Mouse (Mus musculus): ENCODE results near the gene Retreg1. TPM values are rescaled to one million over a fixed set of nuclear protein-coding genes. Genes with fewer than 3 reads are reported as not detected.

Gene Retreg1
- polyA plus RNA-seq, 1 experiment from 2014 or later, result 2.2 TPM

- Histone ChIP-seq H3K27me3 (ENCODE audit: control insufficient read depth, insufficient read depth, low read length) (no peaks in the 10 kb centered on the region), H3K27ac (ENCODE audit: low read depth, low read length) (no peak overlapping the region), H3K4me2 (ENCODE audit: low read depth, low read length, severe bottlenecking) (no peak overlapping the region), H3K9me3 (ENCODE audit: control insufficient read depth, low read length) (no peaks in the 10 kb centered on the region), H3K4me1 (replicated peaks; ENCODE audit: control insufficient read depth, insufficient read depth, low read length) (no peaks in the 10 kb centered on the region), H3K4me3 (ENCODE audit: low read depth, low read length) (no peak overlapping the region), H3K9ac (ENCODE audit: low read length) (no peak overlapping the region), H3K36me3 (ENCODE audit: control insufficient read depth, insufficient read depth, low read length) (no peaks in the 10 kb centered on the region)
- ATAC-seq (replicated peaks; ENCODE audit: low FRiP score) (no peak), DNase-seq (ENCODE audit: low spot score) (no peak)
- 80% methylated on average over 12 of the region's 12 CpGs for WGBS
Measured at GRCm38 (mm10) chr15:25897617-25898016, 54.6 kb downstream of the Retreg1 start.

- DNase-seq (ENCODE audit: low spot score) (no peak), ATAC-seq (replicated peaks; ENCODE audit: low FRiP score) (no peak)
Measured at GRCm38 (mm10) chr15:25899021-25899420, 56.0 kb downstream of the Retreg1 start.

GRCm38 (mm10) chr15:25900540-25900939 lies 57.6 kb downstream of the Retreg1 start:
- H3K36me3 ChIP-seq (ENCODE audit: control insufficient read depth, insufficient read depth, low read length), result no peaks in the 10 kb centered on the region
- peak; percentile 65; the same call in 1 of the 2 replicates for ATAC-seq (replicated peaks; ENCODE audit: low FRiP score)
- WGBS, result 7% methylated on average over 7 of the region's 7 CpGs

More at GRCm38 (mm10) chr15:25899021-25899420, 56.0 kb downstream of the Retreg1 start:
- Histone ChIP-seq H3K27ac (ENCODE audit: low read depth, low read length) (no peak overlapping the region), H3K4me3 (ENCODE audit: low read depth, low read length) (no peak overlapping the region), H3K36me3 (ENCODE audit: control insufficient read depth, insufficient read depth, low read length) (no peaks in the 10 kb centered on the region), H3K4me1 (replicated peaks; ENCODE audit: control insufficient read depth, insufficient read depth, low read length) (no peaks in the 10 kb centered on the region), H3K27me3 (ENCODE audit: control insufficient read depth, insufficient read depth, low read length) (no peaks in the 10 kb centered on the region), H3K4me2 (ENCODE audit: low read depth, low read length, severe bottlenecking) (no peak overlapping the region), H3K9ac (ENCODE audit: low read length) (no peak overlapping the region), H3K9me3 (ENCODE audit: control insufficient read depth, low read length) (no peaks in the 10 kb centered on the region)
- 35% methylated on average over 5 of the region's 5 CpGs for WGBS

GRCm38 (mm10) chr15:25902931-25903615 lies 60.1 kb downstream of the Retreg1 start:
- 90% methylated on average over 15 of the region's 15 CpGs for WGBS
- no peaks in the 10 kb centered on the region for H3K27me3 ChIP-seq (ENCODE audit: control insufficient read depth, insufficient read depth, low read length)
- ATAC-seq (replicated peaks; ENCODE audit: low FRiP score), result no peak

More at GRCm38 (mm10) chr15:25900540-25900939, 57.6 kb downstream of the Retreg1 start:
- H3K4me2 ChIP-seq (ENCODE audit: low read depth, low read length, severe bottlenecking), result no peak overlapping the region
- H3K27me3 ChIP-seq (ENCODE audit: control insufficient read depth, insufficient read depth, low read length), result no peaks in the 10 kb centered on the region
- H3K27ac ChIP-seq (ENCODE audit: low read depth, low read length), result no peak overlapping the region
- no peaks in the 10 kb centered on the region for H3K9me3 ChIP-seq (ENCODE audit: control insufficient read depth, low read length)
- H3K4me1 ChIP-seq (replicated peaks; ENCODE audit: control insufficient read depth, insufficient read depth, low read length), result no peaks in the 10 kb centered on the region
- DNase-seq (ENCODE audit: low spot score), result peak; percentile 79
- H3K4me3 ChIP-seq (ENCODE audit: low read depth, low read length), result no peak overlapping the region
- H3K9ac ChIP-seq (ENCODE audit: low read length), result no peak overlapping the region

GRCm38 (mm10) chr15:25904435-25905021 lies 61.5 kb downstream of the Retreg1 start:
- no peaks in the 10 kb centered on the region for H3K27me3 ChIP-seq (ENCODE audit: control insufficient read depth, insufficient read depth, low read length)
- H3K4me2 ChIP-seq (ENCODE audit: low read depth, low read length, severe bottlenecking), result no peak overlapping the region
- no peak overlapping the region for H3K9ac ChIP-seq (ENCODE audit: low read length)
- ATAC-seq (replicated peaks; ENCODE audit: low FRiP score), result no peak
- DNase-seq (ENCODE audit: low spot score), result no peak
- H3K4me3 ChIP-seq (ENCODE audit: low read depth, low read length), result no peak overlapping the region
- no peaks in the 10 kb centered on the region for H3K4me1 ChIP-seq (replicated peaks; ENCODE audit: control insufficient read depth, insufficient read depth, low read length)
- H3K27ac ChIP-seq (ENCODE audit: low read depth, low read length), result no peak overlapping the region
- no peaks in the 10 kb centered on the region for H3K36me3 ChIP-seq (ENCODE audit: control insufficient read depth, insufficient read depth, low read length)
- no peaks in the 10 kb centered on the region for H3K9me3 ChIP-seq (ENCODE audit: control insufficient read depth, low read length)
- 87% methylated on average over 14 of the region's 14 CpGs for WGBS

More at GRCm38 (mm10) chr15:25902931-25903615, 60.1 kb downstream of the Retreg1 start:
- Histone ChIP-seq H3K36me3 (ENCODE audit: control insufficient read depth, insufficient read depth, low read length) (no peaks in the 10 kb centered on the region), H3K9me3 (ENCODE audit: control insufficient read depth, low read length) (no peaks in the 10 kb centered on the region), H3K4me2 (ENCODE audit: low read depth, low read length, severe bottlenecking) (no peak overlapping the region), H3K9ac (ENCODE audit: low read length) (no peak overlapping the region), H3K4me3 (ENCODE audit: low read depth, low read length) (no peak overlapping the region), H3K4me1 (replicated peaks; ENCODE audit: control insufficient read depth, insufficient read depth, low read length) (no peaks in the 10 kb centered on the region), H3K27ac (ENCODE audit: low read depth, low read length) (no peak overlapping the region)
- DNase-seq (ENCODE audit: low spot score), result no peak

GRCm38 (mm10) chr15:25909783-25910494 lies 67.0 kb downstream of the Retreg1 start:
- H3K27ac ChIP-seq (ENCODE audit: low read depth, low read length), result no peak overlapping the region
- WGBS, result 48% methylated on average over 11 of the region's 11 CpGs
- ATAC-seq (replicated peaks; ENCODE audit: low FRiP score), result 0 out of 2 replicates have a peak, but pooled peaks have one; percentile 42
- H3K9ac ChIP-seq (ENCODE audit: low read length), result no peak overlapping the region
- no peak for DNase-seq (ENCODE audit: low spot score)
- H3K27me3 ChIP-seq (ENCODE audit: control insufficient read depth, insufficient read depth, low read length), result no peaks in the 10 kb centered on the region
- no peaks in the 10 kb centered on the region for H3K36me3 ChIP-seq (ENCODE audit: control insufficient read depth, insufficient read depth, low read length)
- H3K9me3 ChIP-seq (ENCODE audit: control insufficient read depth, low read length), result no peaks in the 10 kb centered on the region
- H3K4me1 ChIP-seq (replicated peaks; ENCODE audit: control insufficient read depth, insufficient read depth, low read length), result no peaks in the 10 kb centered on the region
- no peak overlapping the region for H3K4me2 ChIP-seq (ENCODE audit: low read depth, low read length, severe bottlenecking)
- no peak overlapping the region for H3K4me3 ChIP-seq (ENCODE audit: low read depth, low read length)

- Histone ChIP-seq H3K36me3 (ENCODE audit: control insufficient read depth, insufficient read depth, low read length) (no peaks in the 10 kb centered on the region), H3K27me3 (ENCODE audit: control insufficient read depth, insufficient read depth, low read length) (no peaks in the 10 kb centered on the region), H3K4me3 (ENCODE audit: low read depth, low read length) (no peak overlapping the region), H3K27ac (ENCODE audit: low read depth, low read length) (no peak overlapping the region), H3K9me3 (ENCODE audit: control insufficient read depth, low read length) (no peaks in the 10 kb centered on the region), H3K4me2 (ENCODE audit: low read depth, low read length, severe bottlenecking) (no peak overlapping the region), H3K4me1 (replicated peaks; ENCODE audit: control insufficient read depth, insufficient read depth, low read length) (no peaks in the 10 kb centered on the region), H3K9ac (ENCODE audit: low read length) (no peak overlapping the region)
- ATAC-seq (replicated peaks; ENCODE audit: low FRiP score), result no peak
- no peak for DNase-seq (ENCODE audit: low spot score)
- 33% methylated on average over 1 of the region's 1 CpGs for WGBS
Measured at GRCm38 (mm10) chr15:25910495-25910865, 67.5 kb downstream of the Retreg1 start.

GRCm38 (mm10) chr15:25910924-25911323 lies 67.9 kb downstream of the Retreg1 start:
- 90% methylated on average over 1 of the region's 1 CpGs for WGBS
- H3K9me3 ChIP-seq (ENCODE audit: control insufficient read depth, low read length), result no peaks in the 10 kb centered on the region

More at GRCm38 (mm10) chr15:25910924-25911323, 67.9 kb downstream of the Retreg1 start:
- H3K4me1 ChIP-seq (replicated peaks; ENCODE audit: control insufficient read depth, insufficient read depth, low read length), result no peaks in the 10 kb centered on the region
- ATAC-seq (replicated peaks; ENCODE audit: low FRiP score) (no peak), DNase-seq (ENCODE audit: low spot score) (no peak)
- H3K27me3 ChIP-seq (ENCODE audit: control insufficient read depth, insufficient read depth, low read length), result no peaks in the 10 kb centered on the region
- H3K36me3 ChIP-seq (ENCODE audit: control insufficient read depth, insufficient read depth, low read length), result no peaks in the 10 kb centered on the region
- H3K9ac ChIP-seq (ENCODE audit: low read length), result no peak overlapping the region
- H3K4me3 ChIP-seq (ENCODE audit: low read depth, low read length), result no peak overlapping the region
- no peak overlapping the region for H3K4me2 ChIP-seq (ENCODE audit: low read depth, low read length, severe bottlenecking)
- H3K27ac ChIP-seq (ENCODE audit: low read depth, low read length), result no peak overlapping the region

Data from forebrain, embryonic 11.5 days (tissue).